Mouse (Mus musculus) liver, adult 2 months (tissue): ENCODE measurements around the gene Gfod1.

Experiments
- CTCF ChIP-seq: fragments of 200-500 bp; IDR thresholded peaks from 2 replicates; pipeline ENCODE4 v1.5.1; 2011; ENCODE audit warnings: low read depth, low read length, control low read depth
- POLR2A ChIP-seq: fragments of 200-500 bp; IDR thresholded peaks from 2 replicates; pipeline ENCODE4 v1.6.1; 2011; ENCODE audit warnings: low read length, control low read depth; ENCODE audit not compliant: insufficient read depth; ENCODE audit errors: extremely low read depth

- TF ChIP-seq CTCF (no peak), POLR2A (no peak)
Observed at GRCm38 (mm10) chr13:43235586-43235910, 68.4 kb downstream of the Gfod1 start.
